Mouse (Mus musculus) C2C12 (cell line): Measurements from ENCODE around the gene Ccdc117.

Experiments used
- CEBPB ChIP-seq: IDR thresholded peaks from one replicate; pipeline ENCODE4 v1.6.1; 2011; ENCODE audit warnings: low read depth, mild to moderate bottlenecking, control low read depth, moderate library complexity
- CTCF ChIP-seq: IDR thresholded peaks from one replicate; pipeline ENCODE4 v1.5.1; 2011; ENCODE audit not compliant: control insufficient read depth, insufficient read depth, insufficient read length
- FOSL1 ChIP-seq: IDR thresholded peaks from one replicate; pipeline ENCODE4 v1.8.0; 2011; ENCODE audit warnings: mild to moderate bottlenecking, low read length; ENCODE audit not compliant: poor library complexity, insufficient read depth, severe bottlenecking
- MAX ChIP-seq: IDR thresholded peaks from one replicate; pipeline ENCODE4 v1.6.1; 2011; ENCODE audit warnings: mild to moderate bottlenecking, control low read depth
- MYOG ChIP-seq: IDR thresholded peaks from one replicate; pipeline ENCODE4 v1.6.1; 2011; ENCODE audit not compliant: control insufficient read depth, insufficient read length; ENCODE audit errors: extremely low read depth
- USF1 ChIP-seq: IDR thresholded peaks from one replicate; pipeline ENCODE4 v1.6.1; 2011; ENCODE audit warnings: low read depth, mild to moderate bottlenecking, control low read depth, moderate library complexity

DNA sequence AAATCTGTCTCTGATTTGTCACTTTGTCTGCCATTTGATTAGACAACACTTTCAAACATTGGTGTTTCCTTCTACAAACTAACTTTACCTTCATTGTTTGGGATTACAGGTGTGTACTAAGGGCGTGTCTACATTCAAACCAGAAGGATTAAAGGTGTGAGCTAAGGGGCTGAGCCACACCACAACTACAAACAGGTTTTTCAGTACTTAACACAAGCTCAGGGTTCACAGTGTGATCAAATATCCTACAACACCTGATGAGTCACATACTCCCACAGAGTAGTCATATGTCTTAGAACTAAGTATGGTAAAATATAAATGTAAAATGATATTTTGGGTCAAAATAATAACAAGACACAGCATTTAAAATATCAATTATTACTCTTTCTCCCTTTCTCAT is 9.9 kb upstream of the Ccdc117 start:
- no peak for TF ChIP-seq CTCF
- TF ChIP-seq MYOG, result no peak
- no peak for TF ChIP-seq MAX
- TF ChIP-seq USF1, result no peak
- no peak for TF ChIP-seq FOSL1
- no peak for TF ChIP-seq CEBPB
